Mouse (Mus musculus) MEL (cell line): ENCODE data around the gene Osbpl3. TPM values are rescaled to one million over a fixed set of nuclear protein-coding genes. Genes with fewer than 3 reads are reported as not detected.
"Not testable (repeated sequence)": the region's sequence is repeated elsewhere in the genome, so short reads cannot be mapped to it uniquely, and the experiment has no call there.

Experiments
- DNase-seq: peaks from one replicate; pipeline ENCODE4 v3.0.0; 2011; ENCODE audit warnings: low read depth, low spot score
- H3K27ac ChIP-seq: 2 replicates; pipeline ENCODE4 v1.5.1; 2012; ENCODE audit warnings: low read depth, mild to moderate bottlenecking, control low read depth, low read length, moderate library complexity; ENCODE audit not compliant: control insufficient read depth
- H3K27me3 ChIP-seq, 2 experiments: fragments of 150-350 bp in 1 of 2; sonication (generic) in 1 of 2; 2 replicates each; pipeline ENCODE4 v1.6.1; 2012; ENCODE audit warnings: low read length in 2 of 2, mild to moderate bottlenecking in 2 of 2, improper control_type of control experiment in 1 of 2, moderate library complexity in 1 of 2; ENCODE audit not compliant: insufficient read depth in 2 of 2, control insufficient read depth in 1 of 2
- H3K36me3 ChIP-seq, 2 experiments: 2 replicates each; pipeline ENCODE4 v1.6.1; 2012 to 2014; ENCODE audit warnings: low read length in 2 of 2, improper control_type of control experiment in 1 of 2, inconsistent platforms in 1 of 2, mild to moderate bottlenecking in 1 of 2; ENCODE audit not compliant: insufficient read depth in 2 of 2, control insufficient read depth in 1 of 2
- H3K4me1 ChIP-seq, 2 experiments: fragments of 150-350 bp in 1 of 2; sonication (generic) in 1 of 2; 2 replicates each; pipeline ENCODE4 v1.6.1; 2012; ENCODE audit warnings: low read length in 2 of 2, improper control_type of control experiment in 1 of 2, mild to moderate bottlenecking in 1 of 2; ENCODE audit not compliant: insufficient read depth in 2 of 2, control insufficient read depth in 1 of 2
- H3K4me3 ChIP-seq, 2 experiments: fragments of 150-350 bp in 1 of 2; sonication (generic) in 1 of 2; 2 replicates each; pipeline ENCODE4 v1.5.1; 2012; ENCODE audit warnings: low read depth in 2 of 2, low read length in 2 of 2, mild to moderate bottlenecking in 2 of 2, moderate library complexity in 2 of 2, control low read depth in 1 of 2, improper control_type of control experiment in 1 of 2; ENCODE audit not compliant: control insufficient read depth in 1 of 2, insufficient read depth in 1 of 2
- H3K79me2 ChIP-seq: 2 replicates; pipeline ENCODE4 v1.6.1; 2012; ENCODE audit warnings: mild to moderate bottlenecking, low read length, moderate library complexity; ENCODE audit not compliant: control insufficient read depth, poor library complexity, insufficient read depth
- H3K9ac ChIP-seq: 2 replicates; pipeline ENCODE4 v1.6.1; 2012; ENCODE audit warnings: low read depth, mild to moderate bottlenecking, control low read depth, low read length, moderate library complexity; ENCODE audit not compliant: control insufficient read depth, poor library complexity, severe bottlenecking
- H3K9me3 ChIP-seq: fragments of 150-350 bp; sonication (generic); replicated peaks from 2 replicates; pipeline ENCODE4 v1.6.1; 2012; ENCODE audit warnings: mild to moderate bottlenecking, low read length, improper control_type of control experiment, moderate library complexity; ENCODE audit not compliant: insufficient read depth
- CHD2 ChIP-seq: IDR thresholded peaks from 2 replicates; pipeline ENCODE4 v1.6.1; 2011; ENCODE audit warnings: low read length, improper control_type of control experiment
- HCFC1 ChIP-seq: IDR thresholded peaks from 2 replicates; pipeline ENCODE4 v1.6.1; 2012; ENCODE audit warnings: low read depth, mild to moderate bottlenecking, inconsistent platforms, low read length, improper control_type of control experiment, moderate library complexity
- MAX ChIP-seq: IDR thresholded peaks from 2 replicates; pipeline ENCODE4 v1.6.1; 2011; ENCODE audit warnings: low read length, improper control_type of control experiment
- NELFE ChIP-seq: IDR thresholded peaks from 2 replicates; pipeline ENCODE4 v1.6.1; 2011; ENCODE audit warnings: low read depth, low read length, improper control_type of control experiment
- POLR2AphosphoS2 ChIP-seq: IDR thresholded peaks from 2 replicates; pipeline ENCODE4 v1.6.1; 2011; ENCODE audit warnings: low read length, improper control_type of control experiment
- POLR2AphosphoS5 ChIP-seq: IDR thresholded peaks from 2 replicates; pipeline ENCODE4 v1.6.1; 2012; ENCODE audit warnings: low read depth, borderline replicate concordance, mild to moderate bottlenecking, inconsistent platforms, low read length, moderate library complexity, mixed read lengths
- TAL1 ChIP-seq: IDR thresholded peaks from 2 replicates; pipeline ENCODE4 v1.6.1; 2012; ENCODE audit warnings: mild to moderate bottlenecking, inconsistent platforms, low read length, moderate library complexity, mixed read lengths
- UBTF ChIP-seq: IDR thresholded peaks from 2 replicates; pipeline ENCODE4 v1.6.1; 2012; ENCODE audit warnings: low read depth, mild to moderate bottlenecking, inconsistent platforms, low read length, improper control_type of control experiment, moderate library complexity, borderline replicate concordance; ENCODE audit not compliant: insufficient read depth
- ZC3H11A ChIP-seq: IDR thresholded peaks from 2 replicates; pipeline ENCODE4 v1.6.1; 2012; ENCODE audit warnings: low read depth, mild to moderate bottlenecking, inconsistent platforms, low read length, improper control_type of control experiment
- ZMIZ1 ChIP-seq: IDR thresholded peaks from 2 replicates; pipeline ENCODE4 v1.6.1; 2012; ENCODE audit warnings: low read depth, mild to moderate bottlenecking, inconsistent platforms, low read length, improper control_type of control experiment, moderate library complexity
- polyA plus RNA-seq, 2 experiments: library from polyadenylated mRNA; stranded (reverse) in 1 of 2; unstranded in 1 of 2; fragments of >175 nt in 1 of 2; fragments of >200 nt in 1 of 2; gene quantifications; 2 replicates each; pipeline versions ENCODE4 v1.2.1 to v1.2.4; 2012; ENCODE audit warnings: low replicate concordance in 2 of 2, low read depth in 1 of 2; ENCODE audit not compliant: insufficient read length in 2 of 2, insufficient read depth in 1 of 2, missing spikeins in 1 of 2
- total RNA-seq: library from RNA; depleted of rRNA; stranded (reverse); fragments of 300-350 nt; gene quantifications from 2 replicates; pipeline ENCODE4 v1.2.3, GENCODE M21; 2012

Gene Osbpl3
- total and polyA plus RNA-seq, 3 experiments, result 4.9 to 5.6 TPM; not detected in 1

DNA sequence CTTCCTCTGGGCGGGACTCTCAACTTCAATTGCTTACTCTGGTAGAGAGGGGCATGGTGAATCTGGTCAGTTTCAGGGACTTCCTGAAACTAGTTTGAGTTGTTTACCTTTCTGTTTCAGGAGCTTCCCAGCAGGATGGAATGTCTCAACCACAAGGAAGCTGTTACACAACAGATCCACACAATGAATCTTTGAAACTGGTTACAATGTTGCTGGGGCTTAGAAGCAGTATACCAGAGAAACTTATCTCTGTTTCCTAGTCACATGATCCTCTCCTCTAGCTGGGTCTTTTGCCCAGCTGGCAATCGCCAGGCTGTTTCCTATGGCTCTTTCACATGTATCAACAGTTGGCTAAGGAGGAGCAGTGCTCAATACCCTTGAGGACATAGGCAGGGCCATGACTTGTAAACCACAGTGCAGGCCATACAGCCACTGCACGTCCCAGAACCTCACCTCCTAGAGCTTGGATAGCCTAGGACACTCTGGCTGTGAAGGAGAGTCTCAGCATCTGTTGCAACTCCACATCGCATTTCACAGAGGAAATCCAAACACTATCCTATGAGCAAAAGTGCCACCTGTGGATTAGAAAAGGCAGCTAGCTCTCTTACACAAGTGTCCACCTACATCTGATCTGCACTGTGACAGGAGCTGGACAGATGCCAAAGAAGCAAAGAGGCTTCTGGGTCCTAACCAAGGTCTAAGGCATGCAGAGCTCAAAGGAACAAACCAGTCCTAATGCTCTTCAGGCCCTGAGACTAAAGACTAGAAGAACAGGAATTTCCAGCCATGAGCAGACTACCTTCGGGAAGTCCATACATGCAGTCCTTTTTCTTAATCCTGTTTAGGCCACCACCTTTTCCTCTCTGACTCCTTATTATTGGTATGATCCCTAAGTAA lies 14.8 kb downstream of the Osbpl3 start:
- no peak overlapping the region for H3K27ac ChIP-seq
- peaks cover 0 to 2% of the 10 kb centered on the region in 2 experiments; a peak in 2 of 4 replicates for H3K4me1 ChIP-seq
- TF ChIP-seq MAX (no peak), ZC3H11A (no peak), UBTF (no peak), POLR2AphosphoS5 (no peak), TAL1 (no peak), HCFC1 (no peak), ZMIZ1 (no peak), NELFE (no peak)
- TF ChIP-seq, all 39 proteins: peak for 0
- Histone ChIP-seq H3K36me3 (peaks cover 0 to 2% of the 10 kb centered on the region in 2 experiments; a peak in 2 of 4 replicates), H3K9ac (no peak overlapping the region), H3K4me3 (no peak overlapping the region), H3K9me3 (no peaks in the 10 kb centered on the region), H3K79me2 (no peaks in the 10 kb centered on the region), H3K27me3 (no peaks in the 10 kb centered on the region)
- no peak for DNase-seq

DNA sequence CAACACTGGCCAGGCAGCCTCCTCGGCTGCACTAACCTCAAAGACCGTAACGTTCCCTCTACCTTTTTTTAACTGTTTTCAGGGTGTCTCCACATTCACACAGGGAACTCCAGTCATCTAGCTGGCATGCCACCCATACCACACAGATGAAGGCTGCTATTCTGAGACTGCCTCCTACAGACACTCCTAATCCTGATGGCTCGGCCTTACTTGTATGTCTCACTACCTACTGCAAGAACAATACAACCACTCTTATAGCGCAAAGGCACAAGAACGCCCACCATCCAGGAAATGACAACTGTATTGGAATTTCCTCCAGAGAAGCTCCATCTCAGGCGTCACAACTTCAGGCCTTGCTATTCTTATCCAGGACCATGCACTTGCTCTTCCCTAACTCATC lies 15.8 kb downstream of the Osbpl3 start:
- no peak overlapping the region for H3K4me3 ChIP-seq
- no peaks in the 10 kb centered on the region for H3K9me3 ChIP-seq
- DNase-seq, result no peak
- no peaks in the 10 kb centered on the region for H3K27me3 ChIP-seq
- TF ChIP-seq POLR2AphosphoS2, result no peak
- no peak for TF ChIP-seq CHD2
- no peak overlapping the region for H3K27ac ChIP-seq
- H3K36me3 ChIP-seq, result peaks cover 0 to 2% of the 10 kb centered on the region in 2 experiments; a peak in 2 of 4 replicates
- no peaks in the 10 kb centered on the region for H3K79me2 ChIP-seq
- peaks cover 0 to 2% of the 10 kb centered on the region in 2 experiments; a peak in 2 of 4 replicates for H3K4me1 ChIP-seq
- H3K9ac ChIP-seq, result no peak overlapping the region

- not testable (repeated sequence) for H3K27me3 ChIP-seq, H3K9ac ChIP-seq, H3K4me3 ChIP-seq, H3K9me3 ChIP-seq, H3K36me3 ChIP-seq, H3K27ac ChIP-seq, DNase-seq, H3K79me2 ChIP-seq, H3K4me1 ChIP-seq
These were observed 17.1 kb downstream of the Osbpl3 start for GRCm38 (mm10) chr6:50438900-50439299.
